Mouse (Mus musculus) bone marrow, adult 2 months (tissue): ENCODE measurements at regions not wholly inside any gene's neighbourhood (a gene's known extent, or its start where the extent isn't known, plus 50 kb on each side); places are given as distances from the start of the nearest gene placed in this dataset.

Experiments used
- H3K27ac ChIP-seq: fragments of 200-500 bp; 2 replicates; pipeline ENCODE4 v1.5.1; 2012; ENCODE audit warnings: low read depth, mild to moderate bottlenecking, control low read depth, inconsistent platforms, low read length; ENCODE audit not compliant: control insufficient read depth, poor library complexity, insufficient read depth
- H3K4me1 ChIP-seq: fragments of 200-500 bp; 2 replicates; pipeline ENCODE4 v1.6.1; 2011; ENCODE audit warnings: low read length; ENCODE audit not compliant: control insufficient read depth, insufficient read depth
- H3K4me3 ChIP-seq: fragments of 200-500 bp; replicated peaks from 2 replicates; pipeline ENCODE3; 2011; ENCODE audit warnings: mild to moderate bottlenecking, low read depth, low read length, control low read depth; ENCODE audit not compliant: control insufficient read depth
- CTCF ChIP-seq: fragments of 200-500 bp; IDR thresholded peaks from 2 replicates; pipeline ENCODE4 v1.5.1; 2011; ENCODE audit warnings: low read length, control low read depth; ENCODE audit not compliant: control insufficient read depth, insufficient read depth
- POLR2A ChIP-seq: fragments of 200-500 bp; IDR thresholded peaks from 2 replicates; pipeline ENCODE4 v1.6.1; 2011; ENCODE audit warnings: low read depth, mild to moderate bottlenecking, control low read depth, low read length, borderline replicate concordance; ENCODE audit not compliant: control insufficient read depth
- WGBS: fragments of 180-500 bp; shearing (Covaris S2); methylation state at CpG from one replicate; pipeline ENCODE4 v1.1.7; 2018; 5-methylcytosine and 5-hydroxymethylcytosine counted together

DNA sequence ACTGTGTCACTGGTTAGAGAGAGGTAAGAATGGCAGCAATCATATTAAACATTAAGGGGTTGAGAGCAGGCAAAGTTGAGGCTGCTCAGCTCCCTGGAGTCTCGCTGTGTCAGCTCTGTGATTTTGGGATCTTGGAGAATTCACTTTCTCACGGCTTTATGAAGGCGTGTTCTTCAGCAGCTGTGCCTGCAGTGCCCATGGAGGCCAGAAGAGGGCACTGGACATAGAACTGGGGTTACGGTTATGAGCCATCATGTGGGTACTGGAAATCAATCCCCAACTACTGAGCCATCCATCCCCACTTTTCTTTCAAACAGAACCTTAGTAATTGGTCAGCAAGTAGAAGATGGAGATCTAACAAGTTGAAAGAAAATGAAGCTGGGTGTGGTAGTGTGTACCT, 123.9 kb upstream of the Zfp507 start:
- TF ChIP-seq POLR2A (no peak), CTCF (no peak)
- Histone ChIP-seq H3K27ac (no peak overlapping the region), H3K4me3 (no peak overlapping the region), H3K4me1 (no peaks in the 10 kb centered on the region)
- WGBS = 82% methylated on average over 4 of the region's 4 CpGs

DNA sequence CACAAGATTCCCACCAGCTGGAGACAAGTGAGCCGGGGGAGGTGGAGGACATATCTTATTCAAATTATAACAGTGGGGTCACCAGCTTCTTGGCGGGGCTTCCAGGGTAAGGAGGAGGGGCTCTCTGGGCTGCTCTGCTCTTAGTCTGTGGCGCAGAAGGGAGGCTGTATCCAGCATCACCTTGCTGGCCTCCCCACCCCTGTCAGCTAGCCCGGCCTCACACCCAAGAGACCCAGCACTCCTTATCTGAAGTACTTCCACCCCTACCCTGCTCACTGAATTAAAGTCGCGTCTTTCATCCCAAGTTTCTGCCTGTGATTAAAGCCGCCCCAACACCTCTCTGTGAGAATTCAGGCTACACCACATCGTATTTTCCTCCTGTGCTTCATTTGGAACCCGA, 119.8 kb upstream of the Zfp507 start:
- no peak overlapping the region for H3K27ac ChIP-seq
- 50% methylated on average over 9 of the region's 9 CpGs for WGBS
- TF ChIP-seq CTCF = no peak
- TF ChIP-seq POLR2A = no peak
- no peak overlapping the region for H3K4me3 ChIP-seq
- H3K4me1 ChIP-seq = no peaks in the 10 kb centered on the region

- Histone ChIP-seq H3K4me3 (no peak overlapping the region), H3K27ac (no peak overlapping the region), H3K4me1 (no peaks in the 10 kb centered on the region)
- 27% methylated on average over 9 of the region's 9 CpGs for WGBS
- TF ChIP-seq POLR2A = no peak
These were observed 118.1 kb upstream of the Zfp507 start for GRCm38 (mm10) chr7:35920884-35921283.

DNA sequence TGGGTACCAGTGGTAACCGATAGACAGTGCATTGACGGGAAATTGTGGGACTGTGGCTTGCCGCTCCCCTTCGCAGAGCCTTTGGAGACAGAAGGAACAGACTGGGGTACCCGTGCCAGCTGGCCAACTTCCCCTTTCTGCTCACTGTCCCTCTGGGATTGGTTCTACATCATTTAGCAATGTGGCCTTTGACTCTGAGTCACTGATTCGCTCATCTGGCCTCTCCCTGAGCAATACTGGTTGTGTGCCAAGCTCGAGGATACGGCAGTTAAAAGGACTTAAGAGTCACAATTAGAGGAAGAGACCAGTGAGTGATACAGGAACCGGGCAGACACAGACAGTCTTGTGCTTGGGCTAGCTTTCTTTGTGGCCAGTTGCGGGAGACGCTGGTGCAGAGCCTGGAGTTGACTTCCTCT, 117.4 kb upstream of the Zfp507 start:
- TF ChIP-seq POLR2A (no peak), CTCF (no peak)
- no peak overlapping the region for H3K4me3 ChIP-seq
- 10% methylated on average over 11 of the region's 11 CpGs for WGBS
- no peak overlapping the region for H3K27ac ChIP-seq
- no peaks in the 10 kb centered on the region for H3K4me1 ChIP-seq

DNA sequence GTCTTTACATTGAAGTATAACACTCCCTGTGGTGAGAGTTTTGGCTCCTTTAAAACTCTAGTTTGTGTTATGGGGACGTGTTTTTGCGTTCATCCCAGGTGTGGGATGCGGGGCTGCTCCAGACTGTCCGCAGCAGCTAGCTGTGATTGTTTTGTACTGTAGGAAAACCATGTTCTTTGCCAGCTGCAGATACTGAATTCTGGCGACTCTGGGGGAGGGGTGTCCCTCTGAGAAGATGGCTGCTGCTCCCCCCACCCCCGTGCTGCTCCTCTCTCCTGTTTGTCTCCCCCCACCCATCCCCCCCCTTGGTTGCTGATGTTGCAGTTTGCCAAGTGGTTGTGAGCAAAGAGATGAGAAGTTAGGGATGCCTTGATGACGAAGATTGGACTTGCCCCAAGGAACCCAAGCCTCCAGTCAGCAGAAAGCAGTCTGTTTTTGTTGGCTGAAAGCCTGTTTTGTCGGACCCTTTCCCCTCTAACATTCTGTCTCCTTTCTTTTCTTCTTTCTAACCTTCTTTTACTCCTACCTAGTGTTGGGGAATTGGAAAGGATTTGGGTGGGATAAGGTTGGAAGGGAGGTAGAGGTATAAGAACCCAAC, 107.4 kb upstream of the Zfp507 start:
- Histone ChIP-seq H3K27ac (no peak overlapping the region), H3K4me3 (no peak overlapping the region), H3K4me1 (no peaks in the 10 kb centered on the region)
- WGBS = 64% methylated on average over 8 of the region's 8 CpGs
- no peak for TF ChIP-seq POLR2A
- no peak for TF ChIP-seq CTCF

DNA sequence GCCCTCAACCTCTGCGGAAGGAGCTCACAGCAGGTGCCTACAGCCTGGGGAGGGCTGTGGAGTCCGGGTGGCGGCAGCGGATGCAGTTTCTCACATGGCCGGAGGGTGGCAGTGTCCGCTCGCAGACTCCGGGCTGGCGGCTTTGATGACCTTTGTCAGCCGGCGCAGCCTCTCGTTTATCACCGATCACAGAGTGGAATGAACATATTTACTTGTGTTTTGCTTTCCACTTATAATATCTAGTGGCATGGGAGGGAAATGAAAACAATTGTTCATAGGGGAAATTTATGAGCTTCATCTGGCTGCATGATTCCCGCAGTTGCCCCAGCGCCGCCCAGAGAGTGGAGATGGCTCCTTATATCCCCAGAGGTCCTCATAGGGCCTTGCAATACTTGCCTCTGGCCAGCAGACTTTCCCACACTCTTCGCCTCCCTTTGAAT, 99.2 kb upstream of the Zfp507 start:
- WGBS = 12% methylated on average over 17 of the region's 17 CpGs
- TF ChIP-seq CTCF = peak; percentile 65
- no peak for TF ChIP-seq POLR2A

GRCm38 (mm10) chr7:35898701-35899445, 96.1 kb upstream of the Zfp507 start:
- H3K27ac ChIP-seq = no peak overlapping the region
- no peaks in the 10 kb centered on the region for H3K4me1 ChIP-seq
- TF ChIP-seq CTCF (no peak), POLR2A (no peak)
- 51% methylated on average over 6 of the region's 6 CpGs for WGBS
- no peak overlapping the region for H3K4me3 ChIP-seq

More for the DNA sequence above, 99.2 kb upstream of the Zfp507 start:
- no peak overlapping the region for H3K4me3 ChIP-seq
- H3K27ac ChIP-seq = no peak overlapping the region
- H3K4me1 ChIP-seq = no peaks in the 10 kb centered on the region

DNA sequence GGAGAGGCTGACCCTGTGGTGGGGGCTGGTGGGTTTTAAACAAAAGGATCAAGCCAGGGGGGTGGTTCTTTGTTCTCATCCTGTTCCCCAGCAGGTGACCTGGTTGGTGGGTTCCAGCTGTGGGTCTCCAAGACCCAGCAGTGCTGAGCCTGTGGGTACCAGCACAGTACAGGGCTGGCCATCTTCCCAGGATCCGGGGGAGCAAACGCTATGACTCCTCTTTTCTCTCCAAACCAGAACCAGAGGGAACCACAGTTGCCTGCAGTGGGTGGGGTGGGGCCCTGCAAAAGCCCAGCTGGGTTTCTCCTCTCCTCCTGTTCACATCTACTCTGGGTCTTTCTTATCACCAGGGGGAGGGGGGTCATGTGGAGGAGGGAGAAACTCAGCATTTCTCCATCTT, 90.5 kb upstream of the Zfp507 start:
- no peak for TF ChIP-seq CTCF
- no peak for TF ChIP-seq POLR2A
- H3K4me3 ChIP-seq = no peak overlapping the region
- WGBS = 46% methylated on average over 2 of the region's 2 CpGs
- no peak overlapping the region for H3K27ac ChIP-seq
- H3K4me1 ChIP-seq = no peaks in the 10 kb centered on the region
